Mouse (Mus musculus): Measurements from ENCODE around the gene Dock6. TPM values are rescaled to one million over a fixed set of nuclear protein-coding genes. Genes with fewer than 3 reads are reported as not detected.

The Dock6 gene
- total and polyA plus RNA-seq, 3 experiments = 5.0 to 21.3 TPM; not detected in 1

GRCm38 (mm10) chr9:21767896-21768295, 84.5 kb downstream of the Dock6 start:
- no peaks in the 10 kb centered on the region for H3K27me3 ChIP-seq (ENCODE audit: control insufficient read depth in 1 of 2, insufficient read depth in 2 of 2, low read length in 2 of 2)
- H3K79me2 ChIP-seq (ENCODE audit: control insufficient read depth, insufficient read depth, low read length, poor library complexity) = no peaks in the 10 kb centered on the region
- H3K36me3 ChIP-seq (ENCODE audit: control insufficient read depth in 1 of 2, insufficient read depth in 2 of 2, low read length in 2 of 2) = no peaks in the 10 kb centered on the region
- TF ChIP-seq MAZ (IDR thresholded peaks at IDR 0.05; ENCODE audit: low read depth, low read length) = no peak
- no peak for TF ChIP-seq KAT2A (conservative IDR thresholded peaks at IDR 0.05; ENCODE audit: low read depth, low read length)
- no peak for TF ChIP-seq ETS1 (IDR thresholded peaks at IDR 0.05; ENCODE audit: low read depth, low read length)
- no peak for TF ChIP-seq UBTF (IDR thresholded peaks at IDR 0.05; ENCODE audit: borderline replicate concordance, insufficient read depth, low read depth, low read length)
- TF ChIP-seq ZC3H11A (IDR thresholded peaks at IDR 0.05; ENCODE audit: low read depth, low read length) = no peak
- no peak for TF ChIP-seq CHD1 (IDR thresholded peaks at IDR 0.05; ENCODE audit: low read depth, low read length)
- TF ChIP-seq TBP (IDR thresholded peaks at IDR 0.05; ENCODE audit: low read depth, low read length) = no peak
- TF ChIP-seq NELFE (IDR thresholded peaks at IDR 0.05; ENCODE audit: low read depth, low read length) = no peak
- TF ChIP-seq ZNF384 (IDR thresholded peaks at IDR 0.05; ENCODE audit: low read depth, low read length) = no peak
- TF ChIP-seq RAD21 (IDR thresholded peaks at IDR 0.05; ENCODE audit: low read depth, low read length) = no peak
- no peak for TF ChIP-seq POLR2AphosphoS2 (IDR thresholded peaks at IDR 0.05; ENCODE audit: low read length)
- TF ChIP-seq ZMIZ1 (IDR thresholded peaks at IDR 0.05; ENCODE audit: low read depth, low read length) = no peak
- TF ChIP-seq SMC3 (IDR thresholded peaks at IDR 0.05; ENCODE audit: low read depth, low read length) = no peak
- no peak for TF ChIP-seq MYC (IDR thresholded peaks at IDR 0.05; ENCODE audit: low read depth, low read length)
- TF ChIP-seq POLR2AphosphoS5 (IDR thresholded peaks at IDR 0.05; ENCODE audit: borderline replicate concordance, low read depth, low read length) = no peak
- TF ChIP-seq BHLHE40 (IDR thresholded peaks at IDR 0.05; ENCODE audit: borderline replicate concordance, low read depth, low read length) = no peak
- no peak for TF ChIP-seq USF1 (IDR thresholded peaks at IDR 0.05; ENCODE audit: low read depth, low read length)
- no peak for TF ChIP-seq SIN3A (IDR thresholded peaks at IDR 0.05; ENCODE audit: low read length)
- TF ChIP-seq MYB (IDR thresholded peaks at IDR 0.05; ENCODE audit: low read depth, low read length) = no peak
- TF ChIP-seq EP300 (IDR thresholded peaks at IDR 0.05; ENCODE audit: low read depth in 1 of 2, low read length in 2 of 2) = no peak
- H3K9me3 ChIP-seq (replicated peaks; ENCODE audit: insufficient read depth, low read length) = no peaks in the 10 kb centered on the region
- no peak overlapping the region for H3K4me3 ChIP-seq (ENCODE audit: control insufficient read depth in 1 of 2, insufficient read depth in 1 of 2, low read depth in 2 of 2, low read length in 2 of 2)
- DNase-seq (ENCODE audit: low read depth, low spot score) = no peak
- no peak overlapping the region for H3K9ac ChIP-seq (ENCODE audit: control insufficient read depth, low read depth, low read length, poor library complexity, severe bottlenecking)
- no peak overlapping the region for H3K27ac ChIP-seq (ENCODE audit: control insufficient read depth, low read depth, low read length)
- no peaks in the 10 kb centered on the region for H3K4me1 ChIP-seq (ENCODE audit: control insufficient read depth in 1 of 2, insufficient read depth in 2 of 2, low read length in 2 of 2)
